Mouse (Mus musculus) spleen, adult 2 months (tissue): ENCODE measurements around the gene Gpr153. TPM values are rescaled to one million over a fixed set of nuclear protein-coding genes. Genes with fewer than 3 reads are reported as not detected.

ENCODE experiments used
- DNase-seq, 2 experiments: peaks; one replicate each; pipeline versions ENCODE4 v3.0.0 to v3.0.0-alpha.2; 2012 to 2021; ENCODE audit warnings: low spot score in 2 of 2, low read depth in 1 of 2
- H3K27ac ChIP-seq: fragments of 200-500 bp; 2 replicates; pipeline ENCODE4 v1.5.1; 2012; ENCODE audit warnings: low read length, inconsistent platforms; ENCODE audit not compliant: insufficient read depth
- H3K27me3 ChIP-seq: fragments of 200-500 bp; 2 replicates; pipeline ENCODE4 v1.6.1; 2012; ENCODE audit warnings: mild to moderate bottlenecking, moderate library complexity, low read length, inconsistent platforms; ENCODE audit not compliant: control insufficient read depth, insufficient read depth
- H3K36me3 ChIP-seq: fragments of 200-500 bp; 2 replicates; pipeline ENCODE4 v1.6.1; 2012; ENCODE audit warnings: mild to moderate bottlenecking, low read length, inconsistent platforms; ENCODE audit not compliant: control insufficient read depth, insufficient read depth
- H3K4me1 ChIP-seq: fragments of 200-500 bp; 2 replicates; pipeline ENCODE4 v1.6.1; 2011; ENCODE audit warnings: inconsistent platforms; ENCODE audit not compliant: control insufficient read depth, insufficient read depth, insufficient read length
- H3K4me3 ChIP-seq: fragments of 200-500 bp; 2 replicates; pipeline ENCODE4 v1.5.1; 2011; ENCODE audit warnings: mild to moderate bottlenecking, inconsistent platforms; ENCODE audit not compliant: insufficient read depth, insufficient read length; ENCODE audit errors: extremely low read depth
- CTCF ChIP-seq: fragments of 200-500 bp; IDR thresholded peaks from 2 replicates; pipeline ENCODE4 v1.5.1; 2011; ENCODE audit warnings: mild to moderate bottlenecking, inconsistent platforms; ENCODE audit not compliant: insufficient read depth, insufficient read length, insufficient replicate concordance; ENCODE audit errors: extremely low read depth
- POLR2A ChIP-seq: fragments of 200-500 bp; IDR thresholded peaks from 2 replicates; pipeline ENCODE4 v1.6.1; 2011; ENCODE audit warnings: low read depth, low read length, inconsistent platforms
- WGBS: fragments of 180-500 bp; shearing (Covaris S2); methylation state at CpG from one replicate; pipeline ENCODE4 v1.1.7; 2018; 5-methylcytosine and 5-hydroxymethylcytosine counted together
- polyA plus RNA-seq: library from polyadenylated mRNA; depleted of rRNA; stranded (reverse); fragments of >200 nt; gene quantifications from 2 replicates; pipeline ENCODE4 v1.2.3, GENCODE M21; 2012

The Gpr153 gene
- polyA plus RNA-seq, 1 experiment = 10.5 TPM

- no peak overlapping the region for H3K27ac ChIP-seq
Observed at GRCm38 (mm10) chr4:152271334-152271733, 2.7 kb upstream of the Gpr153 start.

DNA sequence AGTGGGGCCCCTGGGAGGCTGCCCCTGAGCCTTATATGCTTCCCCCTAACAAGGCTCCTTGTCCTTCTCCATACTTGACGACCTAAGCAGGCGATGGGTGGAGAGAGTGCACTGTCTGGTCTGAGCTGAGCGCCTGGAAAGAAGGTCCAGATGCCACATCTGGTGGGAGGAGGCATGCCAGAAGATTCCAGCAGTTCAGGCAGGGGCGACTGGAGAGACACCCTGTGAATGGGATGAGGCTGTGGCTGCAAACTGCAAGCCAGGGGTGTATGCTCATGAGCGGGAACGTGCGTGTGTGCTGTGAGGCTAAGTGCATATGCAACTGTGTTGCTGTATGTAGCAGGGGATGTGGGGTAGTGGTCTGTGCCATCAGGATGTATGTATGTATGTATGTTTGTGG is 2.0 kb upstream of the Gpr153 start:
- H3K27me3 ChIP-seq = peaks cover 10% of the 10 kb centered on the region
- WGBS = 83% methylated on average over 7 of the region's 7 CpGs
- H3K36me3 ChIP-seq = no peaks in the 10 kb centered on the region
- H3K27ac ChIP-seq = no peak overlapping the region
- no peaks in the 10 kb centered on the region; the same call in none of the 2 replicates for H3K4me1 ChIP-seq
- H3K4me3 ChIP-seq = no peak overlapping the region
- TF ChIP-seq CTCF (no peak), POLR2A (no peak)
- no peak for DNase-seq

More at GRCm38 (mm10) chr4:152271334-152271733, 2.7 kb upstream of the Gpr153 start:
- DNase-seq = no peak
- H3K36me3 ChIP-seq = no peaks in the 10 kb centered on the region
- no peaks in the 10 kb centered on the region; the same call in none of the 2 replicates for H3K4me1 ChIP-seq
- 93% methylated on average over 11 of the region's 11 CpGs for WGBS
- no peak for TF ChIP-seq POLR2A
- no peak for TF ChIP-seq CTCF
- H3K4me3 ChIP-seq = no peak overlapping the region
- peaks cover 10% of the 10 kb centered on the region for H3K27me3 ChIP-seq

DNA sequence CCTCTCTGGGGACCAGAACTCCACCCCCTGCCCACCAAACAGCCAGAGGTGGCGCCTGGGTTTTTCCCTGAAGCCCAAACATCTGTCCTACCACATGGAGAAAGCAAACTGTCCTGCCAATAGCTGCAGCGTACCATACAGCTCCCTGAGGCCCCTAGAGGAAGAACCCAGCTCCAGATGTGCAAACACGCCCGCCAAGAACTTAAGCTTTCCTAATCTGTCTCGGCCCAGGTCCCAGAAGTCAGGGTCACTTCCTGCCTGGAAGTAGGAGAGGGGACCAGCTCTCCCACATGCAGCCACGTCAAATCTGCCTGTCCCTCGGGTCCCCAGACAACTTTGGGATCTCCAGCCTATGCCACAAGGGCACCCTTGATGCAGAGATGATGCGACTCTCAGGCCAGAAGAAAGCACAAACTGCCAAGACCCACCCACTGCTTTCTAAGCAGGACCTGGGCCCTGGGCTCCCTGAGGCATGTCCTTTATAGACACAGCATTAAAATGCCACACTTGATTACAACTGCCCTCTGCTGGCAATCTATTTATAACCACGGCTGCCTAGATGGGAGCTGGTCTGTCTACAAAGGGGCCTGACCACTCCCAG is 1.5 kb upstream of the Gpr153 start:
- no peak for DNase-seq
- WGBS = 58% methylated on average over 9 of the region's 9 CpGs
- no peak for TF ChIP-seq CTCF
- TF ChIP-seq POLR2A = no peak
- Histone ChIP-seq H3K4me3 (no peak overlapping the region), H3K27me3 (peaks cover 10% of the 10 kb centered on the region), H3K36me3 (no peaks in the 10 kb centered on the region), H3K4me1 (no peaks in the 10 kb centered on the region; the same call in none of the 2 replicates), H3K27ac (no peak overlapping the region)

- H3K36me3 ChIP-seq = no peaks in the 10 kb centered on the region
- peaks cover 10% of the 10 kb centered on the region for H3K27me3 ChIP-seq
- DNase-seq = no peak
- H3K4me1 ChIP-seq = no peaks in the 10 kb centered on the region; the same call in none of the 2 replicates
- TF ChIP-seq POLR2A (no peak), CTCF (no peak)
- H3K4me3 ChIP-seq = no peak overlapping the region
- WGBS = 62% methylated on average over 3 of the region's 3 CpGs
- no peak overlapping the region for H3K27ac ChIP-seq
Observed at GRCm38 (mm10) chr4:152273191-152273590, 841 bp upstream of the Gpr153 start.

- H3K4me1 ChIP-seq = no peaks in the 10 kb centered on the region; the same call in none of the 2 replicates
- peaks cover 10% of the 10 kb centered on the region for H3K27me3 ChIP-seq
- DNase-seq = no peak
- TF ChIP-seq CTCF = no peak
- no peak for TF ChIP-seq POLR2A
- H3K36me3 ChIP-seq = no peaks in the 10 kb centered on the region
- H3K27ac ChIP-seq = no peak overlapping the region; the same call in 1 of the 2 replicates
- WGBS = 6% methylated on average over 20 of the region's 20 CpGs
- H3K4me3 ChIP-seq = peak overlapping the region; percentile 4; the same call in 1 of the 2 replicates
Observed at GRCm38 (mm10) chr4:152274681-152275131, 674 bp downstream of the Gpr153 start.

DNA sequence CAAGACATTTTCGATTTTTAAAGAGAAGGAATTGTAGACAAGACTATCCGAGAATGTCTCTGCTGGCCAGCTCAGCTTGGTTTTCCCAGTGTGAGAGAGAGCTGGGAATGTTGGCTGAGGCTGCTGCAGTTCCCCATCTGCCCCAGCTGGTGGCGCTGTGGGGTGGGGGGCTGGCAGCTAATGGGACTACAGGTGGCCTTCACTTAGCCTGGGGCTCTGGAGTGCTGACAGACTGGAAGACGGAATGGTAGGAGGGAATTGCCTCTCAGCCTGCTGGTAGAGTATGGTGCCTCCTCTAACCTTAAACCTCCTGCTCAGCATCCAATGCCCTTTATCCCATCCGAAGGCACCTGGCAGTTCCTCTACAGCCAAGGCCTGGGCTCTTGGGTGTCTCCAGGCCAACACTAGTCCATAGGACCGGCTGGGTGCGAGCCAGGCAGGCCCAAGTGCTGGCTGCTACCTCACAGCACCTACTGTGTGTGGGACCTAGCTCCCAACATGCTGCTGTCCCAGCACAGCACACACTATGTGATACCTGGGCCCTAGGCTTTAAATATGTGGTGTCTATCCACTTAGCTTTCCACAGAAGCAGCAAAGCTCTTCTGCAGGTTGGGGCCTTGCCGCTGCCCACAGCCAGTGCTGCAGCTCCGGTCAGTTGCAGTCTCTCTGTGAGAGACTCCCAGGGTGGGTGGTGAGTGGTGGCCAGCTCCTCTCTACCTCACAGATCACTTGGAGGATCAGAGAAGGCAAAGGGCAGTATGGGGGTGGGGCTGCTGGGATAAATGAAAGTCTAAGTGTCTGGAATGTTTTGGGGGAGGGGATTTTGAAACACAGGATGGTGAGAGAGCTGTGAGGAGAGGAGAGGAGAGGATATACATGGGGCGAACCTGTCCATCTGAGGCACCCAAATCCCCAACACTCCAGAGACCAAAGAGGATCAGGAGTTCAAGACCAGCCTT is 2.6 kb downstream of the Gpr153 start:
- Histone ChIP-seq H3K4me3 (no peak overlapping the region), H3K27ac (no peak overlapping the region), H3K4me1 (no peaks in the 10 kb centered on the region; the same call in none of the 2 replicates), H3K36me3 (no peaks in the 10 kb centered on the region), H3K27me3 (peaks cover 10% of the 10 kb centered on the region)
- DNase-seq = no peak
- peak; percentile 32; the same call in 1 of the 2 replicates for TF ChIP-seq CTCF
- TF ChIP-seq POLR2A = no peak
- WGBS = 63% methylated on average over 10 of the region's 10 CpGs
